ENCODE assay signal across 24 mouse cellular contexts in genomic region chr17:64749146-64749545, GRCm38 (mm10).
"Had no signal": no experiment of that assay in that cellular context is flagged by ENCODE, and none has a peak within 500 bp of the region (broad histone marks: within the 10 kb centered on the region; RNA-seq: fewer than 3 reads in every experiment).

No protein-coding gene starts in this region.

- H3K9me3 ChIP-seq: heart, embryonic 10.5 days; hindbrain, embryonic 13.5 days; hindbrain, embryonic 15.5 days; kidney, embryonic 15.5 days; limb, embryonic 12.5 days; liver, embryonic 13.5 days; liver, embryonic 15.5 days had no signal

- H3K27me3 ChIP-seq: heart, embryonic 12.5 days; hindbrain, embryonic 13.5 days; hindbrain, embryonic 15.5 days; kidney, embryonic 15.5 days; limb, embryonic 12.5 days; liver, embryonic 13.5 days; liver, embryonic 15.5 days had no signal

- H3K4me3 ChIP-seq: heart, embryonic 10.5 days; heart, embryonic 12.5 days; hindbrain, embryonic 13.5 days; hindbrain, embryonic 15.5 days; kidney, embryonic 15.5 days; left cerebral cortex, adult 2 months; limb, embryonic 12.5 days; liver, embryonic 13.5 days; liver, embryonic 15.5 days had no signal

- ATAC-seq: hindbrain, postnatal 0 days; intestine, embryonic 16.5 days; liver, postnatal 0 days had no signal

- H3K9ac ChIP-seq: heart, embryonic 12.5 days; hindbrain, embryonic 13.5 days; hindbrain, embryonic 15.5 days; kidney, embryonic 15.5 days; limb, embryonic 12.5 days; liver, embryonic 13.5 days; liver, embryonic 15.5 days; liver, postnatal 0 days had no signal

- H3K4me2 ChIP-seq: heart, embryonic 12.5 days; hindbrain, embryonic 13.5 days; hindbrain, embryonic 15.5 days; kidney, embryonic 15.5 days; limb, embryonic 12.5 days; liver, embryonic 13.5 days; liver, embryonic 15.5 days had no signal

- H3K4me1 ChIP-seq: heart, embryonic 12.5 days; hindbrain, embryonic 13.5 days; hindbrain, embryonic 15.5 days; kidney, embryonic 15.5 days; limb, embryonic 12.5 days had no signal

- DNase-seq: gastrocnemius, postnatal 14 days; gastrocnemius, postnatal 36 days; heart, adult 18-20 months; heart, postnatal 10 days; heart, postnatal 36 days; kidney, adult 11 months; kidney, adult 2 months; kidney, adult 9 months; kidney, postnatal 14 days; kidney, postnatal 36 days; liver; liver, embryonic 13.5 days; liver, postnatal 0 days had no signal

- H3K27ac ChIP-seq: heart, embryonic 10.5 days; hindbrain, embryonic 13.5 days; hindbrain, embryonic 15.5 days; hindbrain, postnatal 0 days; kidney, embryonic 15.5 days; kidney, postnatal 0 days; left cerebral cortex, adult 2 months; limb, embryonic 12.5 days; liver, embryonic 13.5 days; liver, embryonic 15.5 days had no signal
